Mouse (Mus musculus): Measurements from ENCODE around the gene 4930558K02Rik. TPM values are rescaled to one million over a fixed set of nuclear protein-coding genes. Genes with fewer than 3 reads are reported as not detected.

4930558K02Rik gene
- polyA plus RNA-seq, 1 experiment from 2014 or later = not detected

- no peak overlapping the region for H3K4me2 ChIP-seq
- no peak for ATAC-seq (ENCODE audit: low FRiP score)
- WGBS = 45% methylated on average over 2 of the region's 2 CpGs
Measured at GRCm38 (mm10) chr1:161907795-161908457, 71.5 kb downstream of the 4930558K02Rik start.

GRCm38 (mm10) chr1:161907111-161907510, 72.3 kb downstream of the 4930558K02Rik start:
- ATAC-seq (ENCODE audit: low FRiP score) = no peak
- no peaks in the 10 kb centered on the region for H3K4me1 ChIP-seq (replicated peaks)

More at GRCm38 (mm10) chr1:161907795-161908457, 71.5 kb downstream of the 4930558K02Rik start:
- Histone ChIP-seq H3K9me3 (no peaks in the 10 kb centered on the region), H3K4me3 (no peak overlapping the region), H3K27ac (no peak overlapping the region), H3K4me1 (replicated peaks) (no peaks in the 10 kb centered on the region), H3K9ac (no peak overlapping the region), H3K36me3 (no peaks in the 10 kb centered on the region), H3K27me3 (no peaks in the 10 kb centered on the region)

GRCm38 (mm10) chr1:161902692-161903452, 76.6 kb downstream of the 4930558K02Rik start:
- no peak overlapping the region for H3K9ac ChIP-seq
- H3K27ac ChIP-seq = no peak overlapping the region
- ATAC-seq (ENCODE audit: low FRiP score) = no peak
- H3K4me1 ChIP-seq (replicated peaks) = no peaks in the 10 kb centered on the region
- H3K27me3 ChIP-seq = no peaks in the 10 kb centered on the region
- H3K4me3 ChIP-seq = no peak overlapping the region
- 74% methylated on average over 9 of the region's 9 CpGs for WGBS
- H3K4me2 ChIP-seq = no peak overlapping the region
- H3K36me3 ChIP-seq = no peaks in the 10 kb centered on the region
- H3K9me3 ChIP-seq = no peaks in the 10 kb centered on the region

More at GRCm38 (mm10) chr1:161907111-161907510, 72.3 kb downstream of the 4930558K02Rik start:
- WGBS = 91% methylated on average over 4 of the region's 4 CpGs
- H3K9ac ChIP-seq = no peak overlapping the region
- H3K4me3 ChIP-seq = no peak overlapping the region
- no peaks in the 10 kb centered on the region for H3K36me3 ChIP-seq
- H3K27ac ChIP-seq = no peak overlapping the region
- H3K27me3 ChIP-seq = no peaks in the 10 kb centered on the region
- no peak overlapping the region for H3K4me2 ChIP-seq
- H3K9me3 ChIP-seq = no peaks in the 10 kb centered on the region

GRCm38 (mm10) chr1:161900129-161900528, 79.3 kb downstream of the 4930558K02Rik start:
- Histone ChIP-seq H3K4me1 (replicated peaks) (0 out of 2 replicates have a peak, but pooled peaks cover 5% of the 10 kb centered on the region), H3K36me3 (no peaks in the 10 kb centered on the region), H3K4me3 (no peak overlapping the region), H3K9me3 (no peaks in the 10 kb centered on the region), H3K9ac (no peak overlapping the region), H3K4me2 (no peak overlapping the region), H3K27ac (no peak overlapping the region), H3K27me3 (no peaks in the 10 kb centered on the region)
- WGBS = 54% methylated on average over 2 of the region's 2 CpGs
- no peak for ATAC-seq (ENCODE audit: low FRiP score)

- H3K27ac ChIP-seq = no peak overlapping the region
- H3K36me3 ChIP-seq = no peaks in the 10 kb centered on the region
- WGBS = 82% methylated on average over 8 of the region's 8 CpGs
- no peak for ATAC-seq (ENCODE audit: low FRiP score)
- no peak overlapping the region for H3K4me3 ChIP-seq
- no peaks in the 10 kb centered on the region for H3K27me3 ChIP-seq
- no peak overlapping the region for H3K4me2 ChIP-seq
- H3K9me3 ChIP-seq = no peaks in the 10 kb centered on the region
- H3K4me1 ChIP-seq (replicated peaks) = 0 out of 2 replicates have a peak, but pooled peaks cover 5% of the 10 kb centered on the region
- no peak overlapping the region for H3K9ac ChIP-seq
Measured at GRCm38 (mm10) chr1:161897235-161897634, 82.2 kb downstream of the 4930558K02Rik start.

GRCm38 (mm10) chr1:161896130-161896529, 83.3 kb downstream of the 4930558K02Rik start:
- no peak overlapping the region for H3K27ac ChIP-seq
- H3K9ac ChIP-seq = no peak overlapping the region
- H3K27me3 ChIP-seq = no peaks in the 10 kb centered on the region
- H3K4me3 ChIP-seq = no peak overlapping the region
- no peaks in the 10 kb centered on the region for H3K36me3 ChIP-seq
- H3K4me2 ChIP-seq = no peak overlapping the region
- no peak for ATAC-seq (ENCODE audit: low FRiP score)
- WGBS = 66% methylated on average over 10 of the region's 10 CpGs
- 0 out of 2 replicates have a peak, but pooled peaks cover 5% of the 10 kb centered on the region for H3K4me1 ChIP-seq (replicated peaks)
- H3K9me3 ChIP-seq = no peaks in the 10 kb centered on the region

- ATAC-seq (ENCODE audit: low FRiP score) = no peak
Measured at GRCm38 (mm10) chr1:161895014-161895413, 84.4 kb downstream of the 4930558K02Rik start.

GRCm38 (mm10) chr1:161894553-161894952, 84.9 kb downstream of the 4930558K02Rik start:
- H3K4me2 ChIP-seq = no peak overlapping the region
- H3K4me3 ChIP-seq = no peak overlapping the region
- H3K27me3 ChIP-seq = no peaks in the 10 kb centered on the region
- H3K36me3 ChIP-seq = no peaks in the 10 kb centered on the region
- no peak overlapping the region for H3K27ac ChIP-seq
- H3K9me3 ChIP-seq = no peaks in the 10 kb centered on the region
- ATAC-seq (ENCODE audit: low FRiP score) = no peak
- 84% methylated on average over 2 of the region's 2 CpGs for WGBS
- H3K4me1 ChIP-seq (replicated peaks) = 0 out of 2 replicates have a peak, but pooled peaks cover 5% of the 10 kb centered on the region
- H3K9ac ChIP-seq = no peak overlapping the region

More at GRCm38 (mm10) chr1:161895014-161895413, 84.4 kb downstream of the 4930558K02Rik start:
- Histone ChIP-seq H3K27ac (no peak overlapping the region), H3K4me3 (no peak overlapping the region), H3K9ac (no peak overlapping the region), H3K4me1 (replicated peaks) (0 out of 2 replicates have a peak, but pooled peaks cover 5% of the 10 kb centered on the region), H3K36me3 (no peaks in the 10 kb centered on the region), H3K4me2 (no peak overlapping the region), H3K27me3 (no peaks in the 10 kb centered on the region), H3K9me3 (no peaks in the 10 kb centered on the region)
- 92% methylated on average over 3 of the region's 3 CpGs for WGBS

- H3K9ac ChIP-seq = no peak overlapping the region
- no peak overlapping the region for H3K4me2 ChIP-seq
- H3K4me3 ChIP-seq = no peak overlapping the region
- no peaks in the 10 kb centered on the region for H3K36me3 ChIP-seq
- H3K27me3 ChIP-seq = no peaks in the 10 kb centered on the region
- no peak for ATAC-seq (ENCODE audit: low FRiP score)
- H3K4me1 ChIP-seq (replicated peaks) = 0 out of 2 replicates have a peak, but pooled peaks cover 5% of the 10 kb centered on the region
- no peaks in the 10 kb centered on the region for H3K9me3 ChIP-seq
- H3K27ac ChIP-seq = no peak overlapping the region
- WGBS = 84% methylated on average over 2 of the region's 2 CpGs
Measured at GRCm38 (mm10) chr1:161894126-161894525, 85.3 kb downstream of the 4930558K02Rik start.

Other genes with a start within 250 kb of the 4930558K02Rik start
- 0.16 and 0.18 TPM in 2 replicates for gene Fasl, start 191.1 kb downstream of the 4930558K02Rik start, polyA plus RNA-seq (2015; fragmentation: Nextera tagmentation; extraction: Ambion mirVana)
- 25.5 and 28.6 TPM in 2 replicates for gene Suco, start 103.0 kb downstream of the 4930558K02Rik start, polyA plus RNA-seq (2015; fragmentation: Nextera tagmentation; extraction: Ambion mirVana)
- 35.7 and 37.6 TPM in 2 replicates for gene Pigc, start 10.4 kb downstream of the 4930558K02Rik start, polyA plus RNA-seq (2015; fragmentation: Nextera tagmentation; extraction: Ambion mirVana)